1 mouse cellular context compared by ENCODE assay signal in the genomic region with DNA sequence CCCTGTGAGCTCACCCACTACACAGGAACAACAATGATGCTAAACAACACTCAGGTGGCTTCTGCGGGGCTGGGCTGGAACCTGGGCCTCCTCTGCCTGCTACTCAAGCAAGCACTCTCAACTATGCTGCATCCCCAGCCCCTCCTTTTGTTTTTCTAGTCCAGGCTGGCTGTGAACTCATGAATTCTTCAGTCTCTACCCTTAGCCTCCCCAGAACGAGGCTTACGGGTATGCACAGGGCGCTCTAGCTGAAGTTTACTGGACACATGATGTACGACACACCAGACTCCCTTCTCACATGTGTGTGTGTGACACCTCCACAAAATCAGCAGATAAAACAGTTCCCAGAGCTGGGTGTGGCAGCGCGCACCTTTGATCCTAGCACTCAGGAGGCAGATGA.
TF ChIP-seq lines count a peak whose summit lies in the region.

No protein-coding gene starts in this region.

TF ChIP-seq in ES-E14, 5 proteins besides CTCF, POLR2A, EP300 and RAD21:
- TF ChIP-seq MAFK (IDR thresholded peaks at IDR 0.05; ENCODE audit: insufficient read depth, low read depth, low read length) (no peak), CHD2 (IDR thresholded peaks at IDR 0.05; ENCODE audit: low read depth, low read length) (no peak), ZNF384 (IDR thresholded peaks at IDR 0.05; ENCODE audit: low read depth, low read length) (no peak), ZC3H11A (IDR thresholded peaks at IDR 0.05; ENCODE audit: borderline replicate concordance, low read depth, low read length) (no peak), HCFC1 (IDR thresholded peaks at IDR 0.05; ENCODE audit: borderline replicate concordance, insufficient read depth, low read length) (no peak)
